Mouse (Mus musculus): ENCODE results near the gene Repin1. TPM values are rescaled to one million over a fixed set of nuclear protein-coding genes. Genes with fewer than 3 reads are reported as not detected.

Repin1 gene
- polyA plus RNA-seq, 1 experiment: 15.3 TPM

DNA sequence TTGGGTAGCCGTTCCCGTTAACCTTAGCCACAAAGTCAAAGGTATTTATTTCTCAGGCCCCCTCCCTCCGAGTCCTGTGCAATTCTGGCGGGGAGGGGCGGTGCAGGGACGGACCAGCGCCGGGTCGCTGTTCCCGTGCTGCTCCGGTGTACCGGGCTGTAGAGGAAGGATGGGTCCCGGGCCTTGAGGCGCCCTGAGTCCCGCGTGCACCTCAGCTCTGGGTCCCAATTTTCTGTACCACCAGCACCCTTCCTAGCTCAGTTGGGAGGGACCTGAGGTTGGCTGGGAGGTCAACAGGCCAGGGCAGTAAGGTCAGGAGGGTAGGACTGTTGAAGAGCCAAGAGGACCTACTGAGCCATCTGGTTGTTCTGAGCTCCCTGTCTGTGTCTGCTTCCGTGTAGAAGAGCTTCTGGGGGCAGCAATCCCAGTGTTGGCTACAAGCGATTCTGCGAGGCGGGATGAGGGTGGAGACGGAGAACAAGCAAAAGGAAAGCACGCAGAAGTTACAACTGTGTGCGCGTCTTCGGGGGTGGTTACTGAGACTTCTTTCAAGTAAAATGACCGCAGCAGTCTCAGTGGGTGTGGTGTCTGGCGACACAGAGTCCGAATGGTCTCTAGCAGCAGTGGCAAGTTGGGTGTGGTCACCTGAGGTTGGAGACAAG is 8.5 kb downstream of the Repin1 start:
- H3K4me2 ChIP-seq (ENCODE audit: low read depth): peak overlapping the region; percentile 95
- H3K79me2 ChIP-seq (ENCODE audit: control insufficient read depth, insufficient read depth): peaks cover 5% of the 10 kb centered on the region
- TF ChIP-seq MYOG (IDR thresholded peaks at IDR 0.05; ENCODE audit: control insufficient read depth in 1 of 3, insufficient read depth in 1 of 3, insufficient read length in 2 of 3, low read depth in 2 of 3) (no peak), REST (IDR thresholded peaks at IDR 0.05; ENCODE audit: insufficient read depth, insufficient read length) (no peak), USF1 (IDR thresholded peaks at IDR 0.05; ENCODE audit: low read depth) (no peak), E2F4 (IDR thresholded peaks at IDR 0.05; ENCODE audit: insufficient read depth) (no peak), TCF3 (IDR thresholded peaks at IDR 0.05; ENCODE audit: insufficient read length, low read depth) (no peak)
- no peaks in the 10 kb centered on the region for H3K27me3 ChIP-seq (ENCODE audit: control insufficient read depth, insufficient read depth, insufficient read length)
- H3K36me3 ChIP-seq (ENCODE audit: control insufficient read depth, insufficient read depth): peaks cover 14% of the 10 kb centered on the region
- H3ac ChIP-seq (ENCODE audit: control insufficient read depth, insufficient read length): peak overlapping the region; percentile 60
- peak overlapping the region; percentile 59 for H3K4me3 ChIP-seq

DNA sequence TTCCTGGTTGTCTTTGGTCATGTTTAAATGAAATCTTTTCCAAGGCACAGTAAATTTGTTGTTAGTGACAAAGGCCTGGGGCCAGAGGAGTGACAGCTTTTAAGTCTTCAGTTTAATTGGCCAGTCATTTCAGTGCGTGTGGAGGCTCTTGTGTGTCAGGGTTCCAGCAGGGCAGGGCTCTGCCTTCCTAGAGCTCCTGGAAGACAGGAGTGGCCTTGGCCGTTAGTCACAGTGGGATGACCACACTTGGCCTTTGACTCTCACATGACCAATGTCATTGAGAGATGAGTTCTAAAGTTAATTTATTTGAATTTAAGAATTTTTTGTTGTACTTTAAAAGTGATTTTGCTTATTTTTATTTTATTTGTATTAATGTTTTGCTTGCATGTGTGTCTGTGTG is 14.4 kb downstream of the Repin1 start:
- Histone ChIP-seq H3K4me3 (no peak overlapping the region), H3K36me3 (ENCODE audit: control insufficient read depth, insufficient read depth) (peaks cover 5% of the 10 kb centered on the region), H3ac (ENCODE audit: control insufficient read depth, insufficient read length) (no peak overlapping the region), H3K27me3 (ENCODE audit: control insufficient read depth, insufficient read depth, insufficient read length) (no peaks in the 10 kb centered on the region), H3K4me2 (ENCODE audit: low read depth) (no peak overlapping the region), H3K79me2 (ENCODE audit: control insufficient read depth, insufficient read depth) (no peaks in the 10 kb centered on the region)
- TF ChIP-seq SRF (IDR thresholded peaks at IDR 0.05; ENCODE audit: control insufficient read depth, insufficient read length, low read depth) (no peak), CEBPB (IDR thresholded peaks at IDR 0.05; ENCODE audit: insufficient read depth, poor library complexity, severe bottlenecking) (no peak), MYOD1 (IDR thresholded peaks at IDR 0.05; ENCODE audit: control insufficient read depth in 1 of 3, insufficient read length in 2 of 3, low read depth in 2 of 3) (no peak), MYOG (IDR thresholded peaks at IDR 0.05; ENCODE audit: control insufficient read depth in 1 of 3, insufficient read depth in 1 of 3, insufficient read length in 2 of 3, low read depth in 2 of 3) (no peak), USF1 (IDR thresholded peaks at IDR 0.05; ENCODE audit: low read depth) (no peak), REST (IDR thresholded peaks at IDR 0.05; ENCODE audit: insufficient read depth, insufficient read length) (no peak), POLR2A (IDR thresholded peaks at IDR 0.05; ENCODE audit: insufficient read length, low read depth) (no peak), TCF3 (IDR thresholded peaks at IDR 0.05; ENCODE audit: insufficient read length, low read depth) (no peak), E2F4 (IDR thresholded peaks at IDR 0.05; ENCODE audit: insufficient read depth) (no peak), MAX (IDR thresholded peaks at IDR 0.05; ENCODE audit: low read depth) (no peak), POLR2AphosphoS2 (IDR thresholded peaks at IDR 0.05; ENCODE audit: insufficient read length, low read depth) (no peak), TCF12 (IDR thresholded peaks at IDR 0.05; ENCODE audit: insufficient read depth, poor library complexity, severe bottlenecking) (no peak)

DNA sequence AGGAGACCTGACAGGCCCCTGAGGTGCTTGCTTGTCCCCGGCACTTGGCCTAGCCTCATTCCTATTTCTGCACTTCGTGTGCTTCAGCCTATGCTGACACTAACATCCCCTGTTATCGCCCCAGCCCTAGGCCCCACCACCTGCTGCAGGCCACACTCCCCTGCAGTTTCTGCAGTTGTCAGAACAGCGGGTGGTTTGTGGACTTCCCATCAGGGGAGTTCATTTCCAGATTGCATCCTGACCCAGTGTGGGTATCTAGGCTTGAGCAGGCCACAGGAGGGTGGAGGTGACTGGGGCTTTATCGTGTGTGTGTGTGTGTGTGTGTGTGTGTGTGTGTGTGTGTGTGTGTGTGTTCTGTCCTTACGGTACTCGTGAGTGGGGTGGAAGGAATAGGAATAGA is 15.8 kb downstream of the Repin1 start:
- Histone ChIP-seq H3ac (ENCODE audit: control insufficient read depth, insufficient read length) (no peak overlapping the region), H3K36me3 (ENCODE audit: control insufficient read depth, insufficient read depth) (peaks cover 5% of the 10 kb centered on the region), H3K27me3 (ENCODE audit: control insufficient read depth, insufficient read depth, insufficient read length) (no peaks in the 10 kb centered on the region), H3K79me2 (ENCODE audit: control insufficient read depth, insufficient read depth) (no peaks in the 10 kb centered on the region), H3K4me2 (ENCODE audit: low read depth) (no peak overlapping the region), H3K4me3 (no peak overlapping the region)
- TF ChIP-seq MYOD1 (IDR thresholded peaks at IDR 0.05; ENCODE audit: control insufficient read depth in 1 of 3, insufficient read length in 2 of 3, low read depth in 2 of 3): peak in 2 of 3 experiments; percentile 23 to 56
- TF ChIP-seq TCF3 (IDR thresholded peaks at IDR 0.05; ENCODE audit: insufficient read length, low read depth): no peak
- peak in 2 of 3 experiments; percentile 48 to 76 for TF ChIP-seq MYOG (IDR thresholded peaks at IDR 0.05; ENCODE audit: control insufficient read depth in 1 of 3, insufficient read depth in 1 of 3, insufficient read length in 2 of 3, low read depth in 2 of 3)

DNA sequence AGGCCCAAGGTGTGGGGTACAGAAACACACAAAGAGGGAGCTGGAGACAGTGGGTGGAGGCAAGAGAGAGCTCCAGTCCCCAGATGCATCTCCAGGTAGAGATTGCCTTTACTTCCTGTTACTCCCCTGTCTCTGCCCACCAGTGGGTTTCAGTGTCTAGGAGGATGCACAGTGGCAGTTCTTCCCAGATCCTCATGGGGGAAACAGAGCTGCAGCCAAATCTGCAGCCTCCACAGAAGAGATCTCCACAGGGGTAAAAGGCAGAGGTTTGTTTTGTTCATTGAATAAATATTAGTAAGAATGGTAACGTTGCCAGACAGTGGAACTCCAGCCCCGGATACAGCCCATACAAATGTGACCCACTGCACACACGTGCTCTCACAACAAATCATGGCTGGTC is 17.0 kb downstream of the Repin1 start:
- H3K27me3 ChIP-seq (ENCODE audit: control insufficient read depth, insufficient read depth, insufficient read length): no peaks in the 10 kb centered on the region
- H3ac ChIP-seq (ENCODE audit: control insufficient read depth, insufficient read length): no peak overlapping the region
- H3K36me3 ChIP-seq (ENCODE audit: control insufficient read depth, insufficient read depth): no peaks in the 10 kb centered on the region
- no peak overlapping the region for H3K4me3 ChIP-seq
- no peak overlapping the region for H3K4me2 ChIP-seq (ENCODE audit: low read depth)
- no peaks in the 10 kb centered on the region for H3K79me2 ChIP-seq (ENCODE audit: control insufficient read depth, insufficient read depth)
- no peak for TF ChIP-seq POLR2A (IDR thresholded peaks at IDR 0.05; ENCODE audit: insufficient read length, low read depth)
- TF ChIP-seq MYOD1 (IDR thresholded peaks at IDR 0.05; ENCODE audit: control insufficient read depth in 1 of 3, insufficient read length in 2 of 3, low read depth in 2 of 3): no peak
- TF ChIP-seq TCF12 (IDR thresholded peaks at IDR 0.05; ENCODE audit: insufficient read depth, poor library complexity, severe bottlenecking): no peak
- no peak for TF ChIP-seq REST (IDR thresholded peaks at IDR 0.05; ENCODE audit: insufficient read depth, insufficient read length)
- no peak for TF ChIP-seq USF1 (IDR thresholded peaks at IDR 0.05; ENCODE audit: low read depth)
- no peak for TF ChIP-seq CEBPB (IDR thresholded peaks at IDR 0.05; ENCODE audit: insufficient read depth, poor library complexity, severe bottlenecking)
- TF ChIP-seq E2F4 (IDR thresholded peaks at IDR 0.05; ENCODE audit: insufficient read depth): no peak
- TF ChIP-seq MAX (IDR thresholded peaks at IDR 0.05; ENCODE audit: low read depth): no peak
- no peak for TF ChIP-seq SRF (IDR thresholded peaks at IDR 0.05; ENCODE audit: control insufficient read depth, insufficient read length, low read depth)
- TF ChIP-seq POLR2AphosphoS2 (IDR thresholded peaks at IDR 0.05; ENCODE audit: insufficient read length, low read depth): no peak
- no peak for TF ChIP-seq MYOG (IDR thresholded peaks at IDR 0.05; ENCODE audit: control insufficient read depth in 1 of 3, insufficient read depth in 1 of 3, insufficient read length in 2 of 3, low read depth in 2 of 3)
- TF ChIP-seq TCF3 (IDR thresholded peaks at IDR 0.05; ENCODE audit: insufficient read length, low read depth): no peak

DNA sequence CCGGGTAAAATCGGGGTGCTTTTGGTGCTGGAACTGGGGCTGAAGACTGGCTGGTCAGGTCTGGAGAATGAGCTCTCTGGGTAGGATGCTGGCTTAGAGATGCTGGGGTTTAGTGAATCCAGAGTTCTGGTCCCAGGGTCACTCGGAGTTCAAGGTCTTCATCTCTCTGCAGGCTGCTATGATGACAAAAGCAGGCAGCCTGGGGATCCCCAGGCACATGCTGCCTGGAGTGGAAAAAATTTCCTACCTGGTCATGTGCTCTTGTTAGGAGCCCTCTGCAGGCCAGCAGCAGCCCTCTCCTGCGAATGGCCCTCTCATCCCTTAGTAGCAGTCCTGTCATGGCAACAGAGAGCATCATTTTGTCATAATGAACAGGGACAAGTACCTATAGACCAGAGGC is 19.8 kb downstream of the Repin1 start:
- H3K27me3 ChIP-seq (ENCODE audit: control insufficient read depth, insufficient read depth, insufficient read length): no peaks in the 10 kb centered on the region
- H3K4me3 ChIP-seq: no peak overlapping the region
- TF ChIP-seq MYOD1 (IDR thresholded peaks at IDR 0.05; ENCODE audit: control insufficient read depth in 1 of 3, insufficient read length in 2 of 3, low read depth in 2 of 3): no peak
- TF ChIP-seq MYOG (IDR thresholded peaks at IDR 0.05; ENCODE audit: control insufficient read depth in 1 of 3, insufficient read depth in 1 of 3, insufficient read length in 2 of 3, low read depth in 2 of 3): no peak
- TF ChIP-seq USF1 (IDR thresholded peaks at IDR 0.05; ENCODE audit: low read depth): no peak
- no peak for TF ChIP-seq POLR2A (IDR thresholded peaks at IDR 0.05; ENCODE audit: insufficient read length, low read depth)
- TF ChIP-seq REST (IDR thresholded peaks at IDR 0.05; ENCODE audit: insufficient read depth, insufficient read length): no peak
- no peak for TF ChIP-seq SRF (IDR thresholded peaks at IDR 0.05; ENCODE audit: control insufficient read depth, insufficient read length, low read depth)
- TF ChIP-seq TCF12 (IDR thresholded peaks at IDR 0.05; ENCODE audit: insufficient read depth, poor library complexity, severe bottlenecking): no peak
- no peak for TF ChIP-seq CEBPB (IDR thresholded peaks at IDR 0.05; ENCODE audit: insufficient read depth, poor library complexity, severe bottlenecking)
- TF ChIP-seq TCF3 (IDR thresholded peaks at IDR 0.05; ENCODE audit: insufficient read length, low read depth): no peak
- TF ChIP-seq MAX (IDR thresholded peaks at IDR 0.05; ENCODE audit: low read depth): no peak
- TF ChIP-seq POLR2AphosphoS2 (IDR thresholded peaks at IDR 0.05; ENCODE audit: insufficient read length, low read depth): no peak
- no peak for TF ChIP-seq E2F4 (IDR thresholded peaks at IDR 0.05; ENCODE audit: insufficient read depth)
- no peaks in the 10 kb centered on the region for H3K36me3 ChIP-seq (ENCODE audit: control insufficient read depth, insufficient read depth)
- no peak overlapping the region for H3ac ChIP-seq (ENCODE audit: control insufficient read depth, insufficient read length)
- no peak overlapping the region for H3K4me2 ChIP-seq (ENCODE audit: low read depth)
- no peaks in the 10 kb centered on the region for H3K79me2 ChIP-seq (ENCODE audit: control insufficient read depth, insufficient read depth)
